Mouse (Mus musculus) limb, embryonic 11.5 days (tissue): ENCODE results near the gene F12. TPM values are rescaled to one million over a fixed set of nuclear protein-coding genes. Genes with fewer than 3 reads are reported as not detected.

Source experiments
- ATAC-seq: fragments of 200-750 bp; cut with Nextera tagmentation; 2 replicates; pipeline ENCODE4 v1.8.0; 2017; ENCODE audit warnings: low read depth; ENCODE audit not compliant: insufficient number of reproducible peaks, low FRiP score, low TSS enrichment
- DNase-seq: peaks from one replicate; pipeline ENCODE4 v3.0.0-alpha.2; 2015; ENCODE audit warnings: low spot score
- H3K27ac ChIP-seq: fragments of 300-500 bp; sonication (generic); replicated peaks from 2 replicates; pipeline ENCODE4 v1.5.1; 2014; ENCODE audit warnings: low read depth, mild to moderate bottlenecking, low read length
- H3K27me3 ChIP-seq: fragments of 300-500 bp; sonication (generic); 2 replicates; pipeline ENCODE4 v1.6.1; 2014; ENCODE audit warnings: mild to moderate bottlenecking, low read length, mixed read lengths; ENCODE audit not compliant: control insufficient read depth, insufficient read depth
- H3K36me3 ChIP-seq: fragments of 300-500 bp; sonication (generic); 2 replicates; pipeline ENCODE4 v1.6.1; 2014; ENCODE audit warnings: mild to moderate bottlenecking, low read length, moderate library complexity, mixed read lengths; ENCODE audit not compliant: control insufficient read depth, insufficient read depth
- H3K4me1 ChIP-seq: fragments of 300-500 bp; sonication (generic); 2 replicates; pipeline ENCODE4 v1.6.1; 2014; ENCODE audit warnings: low read length, mixed read lengths; ENCODE audit not compliant: control insufficient read depth, insufficient read depth
- H3K4me2 ChIP-seq: fragments of 300-500 bp; sonication (generic); 2 replicates; pipeline ENCODE4 v1.6.1; 2014; ENCODE audit warnings: low read depth, mild to moderate bottlenecking, moderate library complexity; ENCODE audit not compliant: severe bottlenecking
- H3K4me3 ChIP-seq: fragments of 300-500 bp; sonication (generic); 2 replicates; pipeline ENCODE4 v1.5.1; 2014; ENCODE audit warnings: low read depth, low read length
- H3K9ac ChIP-seq: fragments of 300-500 bp; sonication (generic); 2 replicates; pipeline ENCODE4 v1.6.1; 2014; ENCODE audit warnings: mild to moderate bottlenecking, low read length
- H3K9me3 ChIP-seq: fragments of 300-500 bp; sonication (generic); 2 replicates; pipeline ENCODE4 v1.6.1; 2016; ENCODE audit warnings: low read length; ENCODE audit not compliant: control insufficient read depth
- WGBS: fragments of 180-500 bp; shearing (Covaris S2); extraction: QIAGEN DNeasy Blood & Tissue Kit; methylation state at CpG from one replicate; pipeline ENCODE4 v1.1.7; 2014; 5-methylcytosine and 5-hydroxymethylcytosine counted together
- polyA plus RNA-seq: library from polyadenylated mRNA; unstranded; fragments of >200 nt; fragmentation: Nextera tagmentation; extraction: Ambion mirVana; gene quantifications from 2 replicates; pipeline ENCODE4 v1.2.1, GENCODE M21; 2014

The F12 gene
- polyA plus RNA-seq, 1 experiment from 2014 or later, result not detected

DNA sequence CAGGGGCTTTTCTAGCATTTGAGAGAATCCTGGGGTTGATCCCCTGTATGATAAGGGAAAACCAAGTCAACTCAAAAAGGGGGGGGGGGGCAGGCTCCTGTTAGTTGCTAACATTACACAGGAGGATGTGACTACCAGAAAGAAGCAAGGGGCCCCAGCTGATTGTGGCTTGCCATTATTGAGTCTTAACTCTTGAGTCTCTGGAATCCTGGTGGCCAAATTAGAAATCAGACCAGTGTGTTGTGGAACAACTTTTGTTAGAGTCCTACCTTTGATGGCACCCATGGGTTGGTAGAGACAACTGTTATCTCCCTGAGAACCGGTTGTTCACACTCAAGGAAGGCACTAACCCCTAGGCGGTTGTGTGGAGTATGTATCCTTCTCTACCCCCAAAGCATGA, 36.4 kb upstream of the F12 start:
- 46% methylated on average over 2 of the region's 2 CpGs for WGBS
- peaks cover 17% of the 10 kb centered on the region; the same call in 1 of the 2 replicates for H3K36me3 ChIP-seq
- ATAC-seq, result no peak
- DNase-seq, result no peak
- no peak overlapping the region for H3K27ac ChIP-seq
- no peaks in the 10 kb centered on the region for H3K27me3 ChIP-seq
- H3K4me1 ChIP-seq, result peaks cover 24% of the 10 kb centered on the region
- H3K4me2 ChIP-seq, result no peak overlapping the region
- no peak overlapping the region for H3K4me3 ChIP-seq
- no peaks in the 10 kb centered on the region; the same call in 1 of the 2 replicates for H3K9me3 ChIP-seq
- H3K9ac ChIP-seq, result no peak overlapping the region

GRCm38 (mm10) chr13:55451785-55452549, 25.4 kb upstream of the F12 start:
- Histone ChIP-seq H3K4me1 (peaks cover under 1% of the 10 kb centered on the region; the same call in 1 of the 2 replicates), H3K4me2 (no peak overlapping the region), H3K27me3 (no peaks in the 10 kb centered on the region), H3K27ac (no peak overlapping the region), H3K36me3 (peaks cover 38% of the 10 kb centered on the region), H3K4me3 (no peak overlapping the region), H3K9ac (no peak overlapping the region), H3K9me3 (no peaks in the 10 kb centered on the region)
- no peak for ATAC-seq
- no peak for DNase-seq
- 94% methylated on average over 16 of the region's 16 CpGs for WGBS

DNA sequence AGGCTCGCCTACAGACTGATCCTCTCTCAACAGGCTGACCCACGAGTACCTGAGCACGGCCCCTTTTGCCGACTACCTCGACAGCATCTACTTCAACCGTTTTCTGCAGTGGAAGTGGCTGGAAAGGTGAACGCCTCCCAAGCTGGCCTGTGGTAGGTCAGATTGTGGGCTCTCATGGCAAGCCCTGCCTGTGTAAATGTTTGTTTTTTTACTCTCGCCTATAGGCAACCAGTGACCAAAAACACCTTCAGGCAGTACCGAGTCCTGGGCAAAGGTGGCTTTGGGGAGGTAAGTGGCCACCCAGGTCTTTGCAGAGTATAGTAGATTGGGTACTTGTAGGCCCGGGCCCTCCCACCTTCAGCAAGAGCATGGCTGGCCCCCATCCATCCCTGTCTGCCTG, 24.7 kb upstream of the F12 start:
- H3K27me3 ChIP-seq, result no peaks in the 10 kb centered on the region
- H3K9ac ChIP-seq, result no peak overlapping the region
- WGBS, result 92% methylated on average over 10 of the region's 10 CpGs
- no peak overlapping the region for H3K27ac ChIP-seq
- ATAC-seq (no peak), DNase-seq (no peak)
- peaks cover 35% of the 10 kb centered on the region for H3K36me3 ChIP-seq
- H3K4me2 ChIP-seq, result no peak overlapping the region
- no peak overlapping the region for H3K4me3 ChIP-seq
- no peaks in the 10 kb centered on the region for H3K9me3 ChIP-seq
- H3K4me1 ChIP-seq, result peaks cover 7% of the 10 kb centered on the region

DNA sequence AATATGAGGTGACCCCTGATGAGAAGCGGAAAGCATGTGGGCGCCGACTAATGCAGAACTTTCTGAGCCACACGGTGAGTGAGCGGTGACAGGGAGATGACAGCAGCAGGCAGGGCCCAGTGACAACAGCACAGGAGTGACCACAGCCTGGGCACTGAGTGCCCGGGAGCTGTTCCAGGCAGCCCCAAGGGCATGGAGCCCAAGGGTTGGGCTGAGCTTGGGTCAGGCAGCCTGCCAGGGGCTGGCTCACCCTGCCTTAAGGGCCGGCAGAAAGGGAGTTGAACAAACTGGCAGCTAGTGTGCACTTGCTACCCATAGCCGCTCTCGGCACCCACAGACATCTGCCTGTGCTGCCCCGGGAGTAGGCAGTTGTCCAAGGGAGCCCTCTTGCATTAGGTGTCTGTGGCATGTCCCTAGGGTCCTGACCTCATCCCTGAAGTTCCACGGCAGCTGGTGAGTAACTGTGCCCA, 24.0 kb upstream of the F12 start:
- H3K4me1 ChIP-seq, result peaks cover 9% of the 10 kb centered on the region
- H3K36me3 ChIP-seq, result peaks cover 31% of the 10 kb centered on the region
- no peak overlapping the region for H3K9ac ChIP-seq
- H3K27ac ChIP-seq, result no peak overlapping the region
- H3K4me2 ChIP-seq, result no peak overlapping the region
- WGBS, result 94% methylated on average over 11 of the region's 11 CpGs
- ATAC-seq (no peak), DNase-seq (no peak)
- H3K9me3 ChIP-seq, result no peaks in the 10 kb centered on the region
- H3K4me3 ChIP-seq, result no peak overlapping the region
- no peaks in the 10 kb centered on the region for H3K27me3 ChIP-seq

DNA sequence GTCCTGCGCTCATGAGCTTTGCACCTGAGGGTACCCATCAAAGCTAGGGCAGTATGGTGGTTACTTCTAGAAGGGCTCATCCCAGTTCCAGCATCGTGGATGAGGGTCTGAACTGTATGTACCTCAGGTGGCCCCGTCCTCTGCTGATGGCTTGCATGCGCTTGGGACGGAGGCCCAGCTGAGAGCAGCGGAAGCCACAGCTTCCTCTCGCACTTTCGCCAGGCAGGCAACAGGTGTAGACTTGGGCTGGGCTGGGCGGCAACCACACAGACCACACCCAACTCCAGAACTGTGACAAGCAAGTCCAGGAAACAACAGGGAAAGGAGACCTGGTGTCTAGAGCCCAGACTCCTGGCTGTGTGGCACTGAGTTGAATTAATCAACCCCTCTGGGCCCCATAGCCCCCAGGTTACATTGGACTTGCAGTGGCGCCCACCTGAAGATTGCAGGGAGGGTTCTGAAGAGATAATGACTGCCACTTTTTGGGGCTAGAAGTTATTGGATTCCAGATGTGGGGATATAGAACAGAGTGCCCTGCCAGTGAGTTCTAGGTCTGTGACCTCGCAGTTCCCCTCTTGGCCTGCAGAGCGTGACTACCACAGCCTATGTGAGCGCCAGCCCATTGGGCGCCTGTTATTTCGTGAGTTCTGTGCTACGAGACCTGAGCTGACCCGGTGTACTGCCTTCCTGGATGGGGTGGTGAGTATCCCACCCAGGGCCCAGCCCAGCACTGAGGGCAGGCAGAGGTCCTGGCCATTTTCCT, 23.3 kb upstream of the F12 start:
- no peak overlapping the region for H3K4me3 ChIP-seq
- 91% methylated on average over 17 of the region's 17 CpGs for WGBS
- ATAC-seq (no peak), DNase-seq (no peak)
- no peak overlapping the region for H3K9ac ChIP-seq
- H3K9me3 ChIP-seq, result no peaks in the 10 kb centered on the region
- H3K4me2 ChIP-seq, result no peak overlapping the region
- H3K4me1 ChIP-seq, result peaks cover 9% of the 10 kb centered on the region
- no peak overlapping the region for H3K27ac ChIP-seq
- peaks cover 30% of the 10 kb centered on the region for H3K36me3 ChIP-seq
- H3K27me3 ChIP-seq, result no peaks in the 10 kb centered on the region

DNA sequence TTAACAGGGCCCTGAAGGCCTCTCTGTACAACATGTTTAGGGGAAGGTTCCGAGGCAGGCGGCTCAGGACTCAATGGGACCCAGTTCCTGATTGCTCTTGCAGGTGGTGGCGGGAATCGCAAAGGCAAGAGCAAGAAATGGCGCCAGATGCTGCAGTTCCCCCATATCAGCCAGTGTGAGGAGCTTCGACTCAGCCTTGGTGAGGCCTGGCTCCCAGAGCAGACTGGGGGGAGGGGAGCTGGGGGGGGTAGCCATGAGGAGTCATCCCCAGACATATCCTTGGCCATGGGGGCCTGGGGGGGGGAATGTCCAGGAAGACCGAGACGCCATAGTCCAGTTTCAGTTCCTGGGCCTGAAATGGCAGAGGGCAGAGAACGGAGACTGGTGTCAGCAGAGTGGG, 22.6 kb upstream of the F12 start:
- no peak for DNase-seq
- Histone ChIP-seq H3K9me3 (no peaks in the 10 kb centered on the region), H3K27ac (no peak overlapping the region), H3K27me3 (no peaks in the 10 kb centered on the region), H3K4me2 (0 out of 2 replicates have a peak overlapping the region, but pooled peaks have one; percentile 4), H3K9ac (no peak overlapping the region), H3K4me1 (peaks cover 9% of the 10 kb centered on the region), H3K4me3 (no peak overlapping the region), H3K36me3 (peaks cover 30% of the 10 kb centered on the region)
- ATAC-seq, result no peak
- 95% methylated on average over 9 of the region's 9 CpGs for WGBS

GRCm38 (mm10) chr13:55448131-55448530, 21.5 kb upstream of the F12 start:
- 96% methylated on average over 5 of the region's 5 CpGs for WGBS
- Histone ChIP-seq H3K4me2 (no peak overlapping the region), H3K27me3 (no peaks in the 10 kb centered on the region), H3K36me3 (peaks cover 25% of the 10 kb centered on the region), H3K9me3 (no peaks in the 10 kb centered on the region), H3K9ac (no peak overlapping the region), H3K27ac (no peak overlapping the region), H3K4me1 (peaks cover 12% of the 10 kb centered on the region), H3K4me3 (no peak overlapping the region)
- ATAC-seq (no peak), DNase-seq (no peak)

DNA sequence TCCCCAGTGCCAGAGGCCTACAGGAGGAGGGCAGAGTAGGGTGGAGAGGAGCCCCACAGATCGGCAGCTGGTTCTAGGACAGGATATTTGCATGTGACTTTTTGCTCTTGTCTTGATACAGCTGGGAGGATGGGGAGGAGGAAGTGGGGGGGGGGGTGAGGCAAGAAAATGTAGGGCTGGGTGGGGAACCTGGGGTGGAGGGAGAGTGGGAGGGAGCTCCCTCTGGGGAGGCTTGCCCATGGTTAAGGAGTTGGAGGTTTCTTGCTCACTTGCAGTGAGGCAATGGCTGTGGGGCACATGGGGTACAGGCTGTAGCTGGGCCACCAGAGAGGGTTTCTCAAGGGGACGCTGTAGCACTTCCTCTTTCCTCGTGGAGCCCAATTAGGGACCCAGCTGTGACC, 20.9 kb upstream of the F12 start:
- Histone ChIP-seq H3K9me3 (no peaks in the 10 kb centered on the region), H3K27ac (no peak overlapping the region), H3K4me3 (no peak overlapping the region), H3K27me3 (no peaks in the 10 kb centered on the region), H3K36me3 (peaks cover 22% of the 10 kb centered on the region), H3K4me2 (no peak overlapping the region), H3K4me1 (peaks cover 12% of the 10 kb centered on the region), H3K9ac (no peak overlapping the region)
- ATAC-seq (no peak), DNase-seq (no peak)
- WGBS, result 62% methylated on average over 3 of the region's 3 CpGs
